In the genomic region with DNA sequence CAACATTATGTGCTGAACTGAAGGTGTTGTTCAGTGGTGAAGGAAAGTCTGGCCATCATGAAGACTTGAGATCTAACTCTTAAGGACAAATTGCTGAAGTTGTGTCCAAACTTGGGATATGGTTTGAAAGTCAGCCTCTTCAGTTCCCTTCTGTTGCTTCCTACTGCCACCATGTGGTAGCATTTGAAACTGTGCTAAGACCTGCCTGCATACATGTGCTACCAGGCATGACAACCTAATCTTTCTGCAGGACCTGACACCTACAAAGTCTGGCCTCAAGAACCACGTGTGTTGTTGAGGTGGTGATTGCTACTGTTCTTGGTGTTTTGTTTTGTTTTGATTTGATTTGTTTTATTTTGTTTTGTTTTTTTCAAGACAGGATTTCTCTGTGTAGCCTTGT, we compare ENCODE assay signal across 10 mouse cellular contexts. TPM values are rescaled to one million over a fixed set of nuclear protein-coding genes. Genes with fewer than 3 reads are reported as not detected.
A peak's percentile ranks its signal among the peaks of the same experiment; 100 is the strongest.
DNase-seq lines count a peak whose midpoint lies in the region; ATAC-seq and TF ChIP-seq lines count a peak whose summit lies in the region.
"Had no signal": no experiment of that assay in that cellular context is flagged by ENCODE, and none has a peak within 500 bp of the region (broad histone marks: within the 10 kb centered on the region; RNA-seq: fewer than 3 reads in every experiment).

No protein-coding gene starts in this region.

- TF ChIP-seq POLR2A in brain, embryonic 14.5 days (IDR thresholded peaks at IDR 0.05; ENCODE audit: borderline replicate concordance, extremely low read depth, insufficient read depth, insufficient read length, poor library complexity, severe bottlenecking): no peak

- WGBS in midbrain, embryonic 14.5 days: 7% methylated on average over 1 of the region's 1 CpGs

- peak; percentile 16 for DNase-seq in ovary, postnatal 10 days (ENCODE audit: low spot score)
- no peak for DNase-seq in ovary, adult 18-20 months (ENCODE audit: low spot score)
- peak; percentile 87 for DNase-seq in brain, embryonic 14.5 days (ENCODE audit: low read depth)
- DNase-seq in fibroblast of lung, adult 2 months (ENCODE audit: low read depth): peak; percentile 41
- DNase-seq in kidney, adult 11 months: peak; percentile 13
- DNase-seq in left cerebral cortex, postnatal 10 days (ENCODE audit: extremely low spot score in 1 of 2, low spot score in 2 of 2): peak; percentile 61 to 71
- peak; percentile 87 for DNase-seq in midbrain, embryonic 14.5 days
- peak; percentile 47 for DNase-seq in thymus, postnatal 25 days

- no peaks in the 10 kb centered on the region for H3K9me3 ChIP-seq in midbrain, embryonic 14.5 days (ENCODE audit: control insufficient read depth, low read length)
- H3K9me3 ChIP-seq: embryonic facial prominence, embryonic 15.5 days had no signal

- no peaks in the 10 kb centered on the region for H3K27me3 ChIP-seq in midbrain, embryonic 14.5 days (ENCODE audit: control insufficient read depth, insufficient read depth, low read length)
- H3K27me3 ChIP-seq: embryonic facial prominence, embryonic 15.5 days had no signal

- ATAC-seq in midbrain, embryonic 14.5 days (ENCODE audit: low FRiP score, low TSS enrichment): no peak

- intact Hi-C loops in left cerebral cortex, postnatal 10 days (cut with DNase I): loop anchor here (2.0 kb wide), 2 partner anchors 203 to 419 kb away; no protein-coding TSS in a partner anchor

- no peak overlapping the region for H3K9ac ChIP-seq in midbrain, embryonic 14.5 days (replicated peaks; ENCODE audit: low read length)
- H3K9ac ChIP-seq: embryonic facial prominence, embryonic 15.5 days had no signal

- no peaks in the 10 kb centered on the region for H3K4me1 ChIP-seq in midbrain, embryonic 14.5 days (ENCODE audit: control insufficient read depth, insufficient read depth, low read length)
- H3K4me1 ChIP-seq: embryonic facial prominence, embryonic 15.5 days had no signal

- H3K4me3 ChIP-seq in midbrain, embryonic 14.5 days (replicated peaks; ENCODE audit: low read depth, low read length): no peak overlapping the region
- H3K4me3 ChIP-seq: embryonic facial prominence, embryonic 15.5 days; myocyte had no signal

- no peak overlapping the region for H3K4me2 ChIP-seq in midbrain, embryonic 14.5 days (ENCODE audit: low read length)
- H3K4me2 ChIP-seq: embryonic facial prominence, embryonic 15.5 days had no signal

- peak; percentile 81; the same call in 1 of the 2 replicates for TF ChIP-seq CTCF in brain, embryonic 14.5 days (IDR thresholded peaks at IDR 0.05; ENCODE audit: borderline replicate concordance, extremely low read depth, insufficient read depth, insufficient read length)

- no peak overlapping the region for H3K27ac ChIP-seq in midbrain, embryonic 14.5 days (replicated peaks; ENCODE audit: low read depth, low read length)
- H3K27ac ChIP-seq: embryonic facial prominence, embryonic 15.5 days had no signal

- no peaks in the 10 kb centered on the region for H3K36me3 ChIP-seq in midbrain, embryonic 14.5 days (ENCODE audit: control insufficient read depth, insufficient read depth, low read length)
- H3K36me3 ChIP-seq: embryonic facial prominence, embryonic 15.5 days had no signal

RNA-seq across cellular contexts. Expression of a gene that starts 19.6 kb away (rescaled TPM):
- polyA plus RNA-seq in brain, embryonic 14.5 days (2012; rRNA removed): 1.00 and 1.7 TPM in 2 replicates
- total RNA-seq in left cerebral cortex, postnatal 10 days (2021): 1 to 10 TPM; 2.3 to 3.1 TPM
- polyA plus RNA-seq in midbrain, embryonic 14.5 days (2014; fragmentation: Nextera tagmentation; extraction: Ambion mirVana): 0.43 and 0.70 TPM in 2 replicates

RNA-seq across cellular contexts. Expression of a gene that starts 22.9 kb away (rescaled TPM):
- 0.97 and 1.6 TPM in 2 replicates for polyA plus RNA-seq in brain, embryonic 14.5 days (2012; rRNA removed)
- total RNA-seq in left cerebral cortex, postnatal 10 days (2021): 1 to 10 TPM; 1.2 TPM
- 0.32 and 0.39 TPM in 2 replicates for polyA plus RNA-seq in midbrain, embryonic 14.5 days (2014; fragmentation: Nextera tagmentation; extraction: Ambion mirVana)
